Mouse (Mus musculus): ENCODE data around the gene Zic3. TPM values are rescaled to one million over a fixed set of nuclear protein-coding genes. Genes with fewer than 3 reads are reported as not detected.

The Zic3 gene
- polyA plus RNA-seq, 1 experiment from 2014 or later = not detected

- Histone ChIP-seq H3K4me2 (ENCODE audit: low read depth, low read length) (no peak overlapping the region), H3K4me3 (ENCODE audit: low read depth, low read length) (no peak overlapping the region)
Measured at GRCm38 (mm10) chrX:58038061-58039007, 15.8 kb downstream of the Zic3 start.

DNA sequence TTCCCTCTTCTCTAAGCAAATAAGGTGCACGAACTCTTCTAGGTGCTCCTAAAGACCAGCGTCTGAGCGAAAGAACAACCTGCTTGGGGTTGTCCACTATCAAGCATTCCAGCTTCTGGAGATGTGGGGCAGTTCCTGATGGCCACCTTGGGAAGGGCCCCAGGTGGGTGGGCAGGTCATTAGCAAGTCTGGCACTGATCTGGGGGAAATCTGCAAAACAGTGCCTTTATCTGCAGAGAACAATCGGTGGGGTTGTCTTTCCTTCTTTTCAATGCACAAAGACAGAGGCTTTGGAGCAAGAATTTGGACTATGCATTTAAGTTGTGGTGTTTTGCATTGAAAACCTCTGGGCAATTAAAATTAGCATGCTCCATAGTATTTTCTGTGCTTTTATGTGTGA, 17.2 kb downstream of the Zic3 start:
- Histone ChIP-seq H3K4me1 (ENCODE audit: control insufficient read depth, low read depth, low read length) (no peaks in the 10 kb centered on the region), H3K27ac (ENCODE audit: low read length) (no peak overlapping the region), H3K27me3 (ENCODE audit: control insufficient read depth, insufficient read depth, low read depth, low read length) (peaks cover 31% of the 10 kb centered on the region), H3K36me3 (ENCODE audit: control insufficient read depth, insufficient read depth) (no peaks in the 10 kb centered on the region), H3K9ac (ENCODE audit: low read depth, low read length) (no peak overlapping the region), H3K4me2 (ENCODE audit: low read depth, low read length) (no peak overlapping the region), H3K4me3 (ENCODE audit: low read depth, low read length) (no peak overlapping the region), H3K9me3 (replicated peaks; ENCODE audit: control insufficient read depth, low read length) (no peaks in the 10 kb centered on the region)
- 22% methylated on average over 4 of the region's 4 CpGs for WGBS (ENCODE audit: insufficient replicate concordance)
- no peak for ATAC-seq (ENCODE audit: low read depth)

More at GRCm38 (mm10) chrX:58038061-58039007, 15.8 kb downstream of the Zic3 start:
- Histone ChIP-seq H3K27me3 (ENCODE audit: control insufficient read depth, insufficient read depth, low read depth, low read length) (peaks cover 37% of the 10 kb centered on the region), H3K9ac (ENCODE audit: low read depth, low read length) (no peak overlapping the region), H3K9me3 (replicated peaks; ENCODE audit: control insufficient read depth, low read length) (no peaks in the 10 kb centered on the region), H3K27ac (ENCODE audit: low read length) (no peak overlapping the region), H3K4me1 (ENCODE audit: control insufficient read depth, low read depth, low read length) (no peaks in the 10 kb centered on the region), H3K36me3 (ENCODE audit: control insufficient read depth, insufficient read depth) (no peaks in the 10 kb centered on the region)
- ATAC-seq (ENCODE audit: low read depth) = no peak
- WGBS (ENCODE audit: insufficient replicate concordance) = 19% methylated on average over 63 of the region's 70 CpGs

GRCm38 (mm10) chrX:58041865-58042264, 19.4 kb downstream of the Zic3 start:
- WGBS (ENCODE audit: insufficient replicate concordance) = 36% methylated on average over 3 of the region's 3 CpGs
- Histone ChIP-seq H3K4me1 (ENCODE audit: control insufficient read depth, low read depth, low read length) (no peaks in the 10 kb centered on the region), H3K4me3 (ENCODE audit: low read depth, low read length) (no peak overlapping the region), H3K9me3 (replicated peaks; ENCODE audit: control insufficient read depth, low read length) (no peaks in the 10 kb centered on the region), H3K27me3 (ENCODE audit: control insufficient read depth, insufficient read depth, low read depth, low read length) (peaks cover 28% of the 10 kb centered on the region), H3K9ac (ENCODE audit: low read depth, low read length) (no peak overlapping the region), H3K27ac (ENCODE audit: low read length) (no peak overlapping the region), H3K4me2 (ENCODE audit: low read depth, low read length) (no peak overlapping the region), H3K36me3 (ENCODE audit: control insufficient read depth, insufficient read depth) (no peaks in the 10 kb centered on the region)
- no peak for ATAC-seq (ENCODE audit: low read depth)

GRCm38 (mm10) chrX:58042512-58042911, 20.0 kb downstream of the Zic3 start:
- no peak for ATAC-seq (ENCODE audit: low read depth)
- no peak overlapping the region for H3K4me2 ChIP-seq (ENCODE audit: low read depth, low read length)
- no peaks in the 10 kb centered on the region for H3K9me3 ChIP-seq (replicated peaks; ENCODE audit: control insufficient read depth, low read length)
- H3K27me3 ChIP-seq (ENCODE audit: control insufficient read depth, insufficient read depth, low read depth, low read length) = peaks cover 26% of the 10 kb centered on the region
- no peaks in the 10 kb centered on the region for H3K4me1 ChIP-seq (ENCODE audit: control insufficient read depth, low read depth, low read length)
- no peaks in the 10 kb centered on the region for H3K36me3 ChIP-seq (ENCODE audit: control insufficient read depth, insufficient read depth)
- no peak overlapping the region for H3K9ac ChIP-seq (ENCODE audit: low read depth, low read length)
- WGBS (ENCODE audit: insufficient replicate concordance) = 46% methylated on average over 4 of the region's 4 CpGs
- no peak overlapping the region for H3K4me3 ChIP-seq (ENCODE audit: low read depth, low read length)
- H3K27ac ChIP-seq (ENCODE audit: low read length) = no peak overlapping the region
